Mouse (Mus musculus): ENCODE results near the gene Nudt5.
A peak's percentile ranks its signal among the peaks of the same experiment; 100 is the strongest.
"Not testable (repeated sequence)": the region's sequence is repeated elsewhere in the genome, so short reads cannot be mapped to it uniquely, and the experiment has no call there.

Gene Nudt5

DNA sequence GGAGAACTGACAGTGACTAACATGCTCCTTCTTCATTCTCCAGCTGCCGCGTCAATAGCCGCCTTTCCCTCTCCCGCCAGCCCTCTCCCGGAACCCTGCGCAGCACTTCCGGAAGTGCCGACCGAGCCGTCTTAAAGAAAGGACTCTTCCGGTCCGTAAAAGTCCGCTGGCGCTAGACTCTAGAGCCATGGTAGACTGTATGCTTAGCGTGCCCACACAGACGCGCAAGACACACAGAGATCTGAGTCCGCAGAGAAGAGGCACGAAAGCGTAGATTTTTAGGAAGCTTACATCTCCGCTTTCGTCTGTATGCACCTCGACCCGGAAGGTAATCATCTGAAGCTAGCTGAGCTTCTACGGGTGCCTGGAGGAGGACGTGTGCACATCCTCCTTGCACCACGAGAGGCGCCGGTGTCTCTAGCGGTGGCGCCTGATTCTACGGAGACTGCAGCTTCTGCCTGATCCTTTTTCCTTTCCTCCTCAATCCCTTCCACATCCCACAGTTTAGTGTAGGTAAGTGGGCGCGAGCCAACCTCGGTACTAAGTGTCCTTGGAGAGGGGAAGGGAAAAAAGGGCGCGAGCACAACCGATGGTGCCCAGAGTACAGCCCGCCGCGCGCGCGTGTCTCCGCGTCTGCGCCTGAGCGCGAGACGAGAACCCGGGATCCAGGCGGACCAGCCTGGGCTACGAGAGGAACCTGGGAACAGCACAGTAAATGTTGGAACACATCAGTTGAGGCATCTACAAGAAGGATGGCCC lies at the start of gene Nudt5, which contains the start of gene Cdc123:
Gene Nudt5 (plus strand): TSS at position 147 of the 759 bp plus-strand sequence.
Gene Cdc123 (minus strand): TSS at position 292 of the 759 bp plus-strand sequence.
- DNase-seq (ENCODE audit: low spot score in 2 of 2), result peak; percentile 80

DNA sequence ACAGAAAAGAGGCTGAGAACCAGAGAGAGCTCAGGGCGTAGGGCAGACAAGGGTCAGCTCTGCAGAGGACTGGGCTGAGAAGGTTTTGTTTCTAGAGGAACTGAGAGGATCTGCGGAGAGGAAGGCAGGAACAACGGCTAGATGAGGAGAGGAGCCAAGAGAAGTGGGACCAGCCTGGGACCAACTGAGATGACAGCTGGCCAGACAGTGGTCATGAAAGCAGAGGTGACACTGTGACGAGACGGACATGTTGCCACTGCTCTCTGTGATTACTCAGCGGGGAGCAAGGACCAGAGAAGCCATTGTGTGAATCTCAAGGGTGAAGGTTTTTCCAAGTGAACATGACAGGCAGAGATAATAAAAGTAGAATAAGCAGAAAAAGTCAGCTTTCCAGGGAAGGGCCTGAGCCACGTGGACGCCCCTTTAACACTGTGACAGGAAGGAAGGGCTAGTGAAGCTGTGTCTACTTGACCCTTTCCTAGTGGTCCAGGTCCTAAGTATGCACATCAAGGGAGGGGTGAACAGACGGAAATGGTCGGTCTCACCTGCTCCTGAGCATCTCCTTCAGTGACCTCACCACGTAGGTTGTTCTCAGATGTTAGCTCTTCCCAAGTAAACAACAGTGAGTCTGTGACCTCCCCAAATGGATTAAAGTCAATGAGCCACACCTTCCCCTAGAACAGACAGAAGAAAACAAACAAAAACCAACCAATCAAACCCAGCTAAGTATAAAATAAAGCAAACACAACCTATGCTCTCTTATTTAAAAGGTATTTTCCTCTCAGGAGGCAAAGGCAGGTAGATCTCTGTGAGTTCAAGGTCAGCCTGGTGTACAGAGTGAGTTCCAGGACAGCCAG lies 46.8 kb upstream of the Nudt5 start:
- DNase-seq (ENCODE audit: low spot score in 2 of 2), result no peak

DNA sequence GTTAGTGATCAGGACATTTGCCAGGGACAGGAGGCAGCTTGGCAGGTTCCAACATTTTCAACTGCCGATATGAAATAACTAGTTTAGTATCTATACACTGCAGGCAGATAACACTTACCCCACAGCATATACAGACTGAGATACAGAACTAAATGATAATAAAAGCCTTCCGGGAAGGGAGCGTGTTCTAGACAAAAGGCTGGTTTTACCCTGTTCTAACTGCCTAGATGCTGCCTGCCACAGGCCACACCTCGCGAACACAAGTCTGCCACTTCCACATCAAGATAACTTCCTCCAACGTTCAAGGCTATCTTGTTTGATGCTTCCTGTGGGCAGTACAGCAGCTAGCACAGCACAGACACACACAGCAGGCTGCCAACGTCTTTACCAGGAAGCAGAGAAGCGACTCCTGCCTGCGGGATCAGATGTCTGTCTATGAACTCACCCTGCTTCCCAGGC lies 43.6 kb upstream of the Nudt5 start:
- DNase-seq (ENCODE audit: low spot score in 2 of 2), result no peak

DNA sequence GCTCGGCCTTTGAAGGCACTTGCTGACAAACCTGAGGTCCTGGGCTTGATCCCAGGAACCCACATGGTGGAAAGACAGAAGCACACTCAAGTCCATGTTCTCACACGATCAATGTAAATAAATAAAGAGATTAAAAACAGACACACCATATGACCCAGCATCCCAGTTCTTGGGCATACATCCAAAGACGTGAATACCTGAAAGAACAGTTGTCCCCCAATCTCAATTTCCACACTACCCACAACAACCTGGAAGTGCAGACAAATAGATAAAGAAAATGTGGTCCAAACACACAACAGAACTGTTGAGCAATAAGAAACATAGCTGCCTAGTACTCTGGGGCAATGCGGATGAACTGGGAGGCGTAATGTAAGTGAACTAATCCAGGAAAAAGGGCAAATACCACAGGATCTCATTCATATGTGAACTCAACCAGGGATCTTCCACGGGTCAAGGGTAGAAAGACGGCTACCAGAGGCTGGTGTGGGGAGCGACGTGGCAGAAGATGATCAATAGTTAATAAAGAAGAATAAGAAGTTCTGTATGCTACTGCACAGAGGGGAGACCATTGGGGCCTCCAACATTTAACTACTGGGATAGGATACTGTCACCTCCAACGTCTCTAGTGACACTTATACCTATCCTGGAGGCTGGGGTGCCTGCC lies 42.8 kb upstream of the Nudt5 start:
- DNase-seq (ENCODE audit: low spot score in 2 of 2), result no peak

DNA sequence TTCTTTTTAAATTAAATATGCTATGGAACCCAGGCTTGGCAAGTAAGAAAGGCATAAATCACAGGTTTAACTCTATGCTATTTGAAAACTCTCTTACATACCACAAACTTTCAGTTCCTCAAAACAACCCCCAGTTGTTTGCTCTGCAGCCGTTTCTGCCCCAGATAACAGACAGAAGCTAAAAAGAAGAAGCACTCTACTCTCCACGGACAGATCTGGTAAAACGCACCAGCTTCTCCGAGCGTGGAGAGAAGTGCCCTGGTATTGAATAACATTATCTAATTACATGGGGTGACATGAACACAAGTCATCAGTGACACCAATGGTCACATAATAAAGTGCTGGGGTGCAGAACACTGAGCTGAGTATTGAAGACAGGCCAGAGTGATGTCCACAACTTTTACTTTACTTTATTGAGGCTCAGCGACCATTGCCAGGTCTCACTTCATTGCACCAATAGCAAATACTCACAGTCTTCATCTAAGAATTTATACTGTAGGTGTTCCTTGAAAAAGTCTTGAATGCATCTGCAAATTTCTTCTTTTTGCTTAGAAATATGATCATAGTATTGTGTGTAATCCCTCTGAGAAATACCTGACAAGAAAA lies 40.3 kb upstream of the Nudt5 start:
- no peak for DNase-seq (ENCODE audit: low spot score in 2 of 2)

DNA sequence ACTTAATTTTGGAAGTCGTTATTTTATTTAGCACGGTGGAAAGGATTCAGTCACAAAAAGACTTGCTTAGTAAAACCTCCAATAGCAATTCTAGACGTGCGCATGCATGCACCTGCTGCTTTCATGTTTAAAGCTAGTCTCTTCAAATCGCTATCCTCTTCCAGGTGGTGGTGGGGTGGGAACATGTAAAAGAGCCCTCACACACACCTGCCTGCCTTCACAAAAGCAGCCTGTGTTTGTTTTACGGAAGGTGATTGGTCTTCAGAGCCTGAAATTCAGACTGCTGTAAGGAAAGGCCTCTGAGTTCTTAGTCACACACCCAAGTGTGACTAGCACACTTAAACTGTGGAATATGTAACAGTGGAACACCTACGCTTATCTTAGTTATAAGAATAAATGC lies 39.6 kb upstream of the Nudt5 start:
- no peak for DNase-seq (ENCODE audit: low spot score in 2 of 2)

DNA sequence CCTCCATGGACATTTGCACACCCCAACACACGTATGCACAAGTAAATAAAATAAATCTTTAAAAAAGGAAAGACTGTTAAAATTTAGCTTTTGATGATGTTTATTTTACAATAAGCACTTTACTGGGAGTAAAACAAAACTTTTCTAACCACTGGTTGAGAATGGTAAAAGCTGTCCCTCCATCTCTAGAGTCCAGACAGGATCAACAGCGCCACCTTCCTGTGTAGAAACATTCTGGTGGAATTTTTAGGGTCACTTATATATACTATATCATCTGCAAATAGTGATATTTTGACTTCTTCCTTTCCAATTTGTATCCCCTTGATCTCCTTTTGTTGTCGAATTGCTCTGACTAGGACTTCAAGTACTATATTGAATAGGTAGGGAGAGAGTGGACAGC lies 38.6 kb upstream of the Nudt5 start:
- not testable (repeated sequence) for DNase-seq (ENCODE audit: low spot score in 2 of 2)

DNA sequence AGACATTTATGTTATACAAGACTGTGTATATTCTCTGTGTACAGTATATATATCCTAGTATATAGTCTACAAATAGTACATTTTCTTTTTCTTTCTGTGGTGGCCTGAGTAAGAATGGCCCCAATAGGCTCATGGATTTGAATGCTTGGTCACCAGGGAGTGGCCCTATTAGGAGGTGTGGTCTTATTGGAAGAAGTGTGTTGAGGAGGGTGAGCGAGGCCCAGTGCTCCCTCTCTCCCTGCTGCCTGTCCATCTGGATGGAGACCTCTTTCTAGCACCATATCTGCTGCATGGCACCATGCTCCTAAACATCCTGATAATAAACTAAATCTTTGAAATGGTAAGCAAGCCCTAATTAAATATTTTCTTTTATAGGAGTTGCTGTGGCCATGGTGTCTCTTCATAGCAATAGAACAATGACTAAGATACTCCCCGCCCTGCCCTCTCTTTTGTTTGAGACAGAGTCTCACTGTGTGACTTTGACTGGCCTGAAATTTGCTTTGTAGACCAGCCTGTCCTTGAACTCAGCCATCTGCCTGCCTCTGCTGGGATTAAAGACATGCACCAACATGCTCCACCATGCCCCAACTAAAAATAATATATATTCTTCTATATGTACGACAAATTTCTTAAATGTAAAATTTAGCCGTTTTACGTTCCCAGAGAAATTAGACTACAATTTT lies 34.6 kb upstream of the Nudt5 start:
- DNase-seq (ENCODE audit: low spot score in 2 of 2), result no peak

DNA sequence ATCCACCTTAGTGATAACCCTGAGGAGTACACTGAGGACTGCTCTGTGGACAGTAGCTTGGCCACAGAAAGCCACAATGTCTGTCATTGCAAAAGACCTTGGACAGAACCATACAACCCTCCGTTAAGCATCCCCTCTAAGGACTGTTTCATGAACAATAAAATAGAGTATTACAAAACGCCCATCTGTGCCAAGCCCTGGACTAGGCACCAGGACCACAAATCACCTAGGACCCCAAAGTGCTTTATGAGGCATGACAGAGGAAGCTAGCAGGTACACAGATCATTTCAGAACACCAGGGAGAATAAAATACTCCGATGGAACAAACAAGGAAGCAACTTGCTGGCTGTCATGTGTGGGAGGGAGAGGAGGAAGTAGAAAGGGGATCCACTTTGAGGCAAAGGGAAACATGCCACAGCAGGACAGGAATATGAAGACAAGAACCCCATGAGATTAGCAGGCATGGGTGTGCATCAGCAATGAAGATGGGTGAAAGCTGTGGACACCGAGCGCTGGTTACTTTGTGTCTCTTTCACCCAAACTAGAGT lies 33.5 kb upstream of the Nudt5 start:
- DNase-seq (ENCODE audit: low spot score in 2 of 2), result no peak

DNA sequence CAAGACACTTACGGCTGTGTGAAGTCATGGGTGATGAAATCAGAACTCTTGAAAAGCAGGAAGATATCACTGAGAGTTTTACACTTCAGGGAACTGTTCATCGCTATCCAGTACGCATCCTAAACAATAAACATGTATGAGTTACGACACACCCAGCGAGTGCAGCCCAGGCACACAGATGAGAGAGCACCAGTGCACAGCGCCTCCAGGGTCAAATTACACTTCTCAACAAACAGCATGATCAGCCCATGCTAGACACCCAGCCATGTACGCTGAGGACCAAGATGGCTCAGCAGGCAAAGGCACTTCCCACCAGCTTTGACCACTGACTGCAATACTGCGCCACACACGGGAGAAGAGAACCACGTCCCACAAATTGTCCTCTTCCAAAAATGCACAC lies 23.6 kb upstream of the Nudt5 start:
- DNase-seq (ENCODE audit: low spot score in 2 of 2), result no peak

DNA sequence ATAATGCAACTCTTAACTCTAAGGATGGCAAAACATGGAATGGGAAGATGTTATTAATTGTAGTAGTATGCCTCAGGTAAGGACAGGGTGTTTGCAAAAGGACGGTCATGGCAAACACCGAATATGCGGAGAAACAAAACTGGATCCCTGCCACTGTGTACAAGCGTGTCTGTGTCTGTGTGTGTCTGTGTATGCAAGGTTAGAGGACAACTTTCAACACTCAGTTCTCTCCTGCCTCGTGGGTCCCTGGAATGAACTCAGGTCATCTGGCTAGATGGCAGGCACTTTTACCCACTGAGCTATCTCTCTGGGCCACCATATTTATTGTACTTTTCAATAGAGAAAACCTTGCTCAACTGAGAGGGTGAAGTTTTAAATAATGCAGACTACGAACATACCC lies 22.4 kb upstream of the Nudt5 start:
- DNase-seq (ENCODE audit: low spot score in 2 of 2), result no peak

DNA sequence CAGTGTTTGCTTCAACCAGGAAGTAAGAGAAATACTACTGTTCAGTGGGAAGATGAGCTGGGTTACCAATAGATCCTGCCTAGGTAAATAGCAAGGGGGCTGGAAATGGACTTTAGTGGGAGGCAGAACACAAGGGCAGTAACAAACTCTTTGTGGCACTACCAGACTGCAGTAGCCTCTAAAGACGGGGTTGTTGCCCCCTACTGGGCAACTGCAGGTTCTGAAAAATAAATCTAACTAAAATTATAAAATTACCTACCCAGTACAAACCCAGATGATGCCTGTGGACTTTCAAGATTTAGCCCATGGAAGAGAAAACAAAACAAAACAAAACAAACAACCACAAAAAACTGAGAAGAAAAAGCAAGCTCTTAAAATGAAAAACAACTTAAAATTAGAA lies 20.6 kb upstream of the Nudt5 start:
- no peak for DNase-seq (ENCODE audit: low spot score in 2 of 2)

DNA sequence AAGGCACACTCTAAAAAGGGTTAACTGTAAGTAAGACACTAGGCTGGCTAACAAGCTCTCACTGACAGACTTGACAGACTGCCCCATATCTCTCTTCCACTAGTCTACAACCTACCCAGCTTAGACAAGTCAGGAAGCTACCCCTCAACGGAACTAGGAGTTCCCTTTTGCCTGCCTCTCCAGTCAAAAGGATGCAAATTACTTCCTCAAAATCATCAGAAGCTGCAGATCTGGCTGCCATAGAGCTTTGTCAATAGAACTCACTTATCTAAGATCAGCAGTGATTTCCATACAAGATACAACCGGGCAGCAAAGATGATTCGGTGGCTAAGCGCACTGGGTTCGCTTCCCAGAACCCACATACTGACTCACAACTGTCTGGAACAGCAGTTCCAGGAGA lies 20.1 kb upstream of the Nudt5 start:
- DNase-seq (ENCODE audit: low spot score in 2 of 2), result no peak

DNA sequence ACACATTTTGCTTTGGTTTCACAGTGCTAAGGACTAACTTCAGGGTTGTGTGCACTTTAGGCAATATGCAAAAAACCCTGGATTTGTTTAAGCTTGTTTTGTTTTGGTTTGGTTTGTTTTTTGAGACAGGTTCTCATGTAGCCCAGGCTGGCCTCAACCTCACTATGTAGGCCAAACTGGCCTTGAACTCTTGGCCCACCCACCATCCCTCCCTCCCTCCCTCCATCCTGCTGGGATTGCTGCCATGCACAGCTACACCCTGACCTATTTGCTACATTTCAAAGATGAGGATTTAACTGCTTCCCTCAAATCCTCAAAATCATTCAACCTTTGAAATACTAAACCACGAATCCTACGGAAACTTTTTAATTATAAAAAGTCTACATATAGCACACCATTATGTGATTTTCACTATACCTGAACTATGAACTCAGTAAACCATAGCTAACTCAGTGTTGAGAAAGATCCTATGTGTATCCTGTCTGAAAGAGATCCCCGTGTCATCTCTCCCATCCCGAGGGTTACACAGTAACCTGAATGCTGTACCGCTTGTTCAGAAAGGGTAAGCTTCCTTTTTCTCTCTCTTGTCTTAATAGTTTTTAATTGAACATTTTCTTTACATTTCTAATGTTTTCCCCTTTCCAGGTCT lies 19.4 kb upstream of the Nudt5 start:
- DNase-seq (ENCODE audit: low spot score in 2 of 2), result no peak

DNA sequence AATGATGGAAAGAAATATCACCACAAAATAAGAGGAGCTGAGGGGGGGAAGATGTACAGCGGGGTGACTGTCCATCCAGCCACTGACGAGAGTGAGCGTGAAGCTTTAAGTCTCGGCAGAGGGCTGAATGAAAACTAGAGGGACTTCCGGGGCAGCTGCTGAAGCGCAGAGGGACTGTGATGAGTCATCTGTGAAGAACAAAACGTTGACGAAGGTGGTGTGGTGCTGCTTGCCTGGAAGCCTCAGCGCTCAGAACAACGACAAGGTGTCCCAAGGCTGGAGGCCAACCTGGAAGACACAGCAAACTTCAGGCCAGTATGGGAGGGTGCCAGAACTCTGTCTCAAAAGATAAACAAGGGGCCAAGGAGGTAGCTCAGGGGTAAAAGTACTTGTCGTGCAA lies 4.0 kb upstream of the Nudt5 start:
- DNase-seq (ENCODE audit: low spot score in 2 of 2), result no peak

DNA sequence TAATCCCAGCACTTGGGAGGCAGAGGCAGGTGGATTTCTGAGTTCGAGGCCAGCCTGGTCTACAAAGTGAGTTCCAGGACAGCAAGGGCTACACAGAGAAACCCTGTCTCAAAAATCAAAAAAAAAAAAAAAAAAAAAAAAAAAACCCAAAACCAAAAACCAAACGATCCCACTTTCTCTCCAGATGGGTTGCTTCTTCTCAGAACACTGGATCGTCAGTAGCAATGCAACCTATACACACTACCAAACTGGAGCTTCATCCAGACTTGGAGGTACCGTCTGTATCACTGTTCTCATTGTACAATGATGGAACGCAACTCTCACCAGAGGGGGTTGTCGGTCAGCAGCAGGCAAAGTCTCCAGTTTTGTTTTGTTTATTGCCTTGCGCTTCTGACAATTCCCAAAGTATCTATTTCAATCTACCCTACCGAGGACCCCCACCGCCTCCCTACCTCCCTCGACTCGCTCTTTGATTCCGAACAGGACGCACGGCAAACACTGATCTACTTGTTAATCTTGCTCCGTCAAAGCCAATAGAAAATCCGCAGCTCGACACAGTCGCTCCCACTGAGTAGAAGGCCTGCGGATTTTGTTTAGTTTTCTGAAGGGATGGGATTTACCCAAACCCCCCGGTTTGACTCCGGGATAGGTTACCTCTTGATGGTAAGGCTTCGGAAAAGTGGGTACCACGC lies 492 bp upstream of the Nudt5 start:
- no peak for DNase-seq (ENCODE audit: low spot score in 2 of 2)

DNA sequence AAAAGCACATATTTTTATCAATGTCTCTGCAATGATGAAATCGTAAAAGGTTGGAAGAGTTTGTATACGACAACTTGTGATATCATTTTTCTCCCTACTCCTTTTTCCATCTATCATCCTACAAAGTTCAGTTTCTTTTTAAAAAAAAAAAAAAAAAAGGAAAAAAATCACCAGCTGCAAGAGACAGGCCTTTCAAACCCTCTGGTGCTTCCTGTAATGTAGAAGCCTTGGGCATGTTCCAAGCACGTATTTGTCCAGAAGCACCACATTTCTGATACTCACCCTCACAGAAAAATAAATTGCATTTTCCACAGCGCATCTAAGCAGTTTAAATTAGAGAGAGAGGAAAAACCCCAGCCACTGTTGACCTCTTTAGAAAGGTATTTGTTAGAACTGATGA lies 1.0 kb downstream of the Nudt5 start:
- DNase-seq (ENCODE audit: low spot score in 2 of 2), result no peak

DNA sequence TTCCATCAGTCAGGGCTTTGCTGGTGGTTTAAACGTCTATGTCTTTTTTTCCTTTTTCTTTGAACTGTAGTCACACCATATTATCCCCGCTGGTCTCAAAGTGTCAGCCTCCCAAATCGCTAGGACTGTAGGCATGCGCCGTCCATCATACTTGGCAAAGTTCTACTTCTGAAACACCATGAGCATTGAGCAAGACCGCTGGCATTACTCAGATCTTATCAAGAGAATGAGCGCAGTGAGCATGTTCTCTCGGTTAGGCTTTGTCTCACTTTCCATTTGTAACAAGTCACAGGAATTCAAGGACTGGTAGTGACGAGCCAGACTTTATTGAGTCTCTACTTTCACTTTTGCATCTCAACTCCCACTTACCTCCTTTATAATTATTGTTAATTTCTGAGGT lies 6.3 kb downstream of the Nudt5 start:
- DNase-seq (ENCODE audit: low spot score in 2 of 2), result no peak

DNA sequence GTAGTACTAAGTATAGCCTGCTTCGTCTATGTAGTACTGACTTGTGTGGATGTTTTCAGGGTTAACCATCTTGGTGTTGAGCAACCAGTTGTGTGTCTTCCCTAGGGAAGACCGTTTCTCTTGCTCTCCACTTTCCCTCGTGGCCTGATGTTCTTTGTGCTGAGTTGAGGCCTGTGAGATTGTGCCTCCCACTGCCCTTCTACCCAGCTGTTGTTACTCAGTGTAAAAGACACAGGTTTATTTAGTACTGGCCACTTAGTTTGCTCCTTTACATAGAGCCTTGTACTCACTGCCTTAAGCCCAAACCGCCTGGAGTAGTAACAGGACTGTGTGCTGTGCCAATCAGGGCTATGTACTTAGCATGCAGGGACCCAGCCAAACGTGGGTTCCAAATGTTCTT lies 7.0 kb downstream of the Nudt5 start:
- DNase-seq (ENCODE audit: low spot score in 2 of 2), result no peak

DNA sequence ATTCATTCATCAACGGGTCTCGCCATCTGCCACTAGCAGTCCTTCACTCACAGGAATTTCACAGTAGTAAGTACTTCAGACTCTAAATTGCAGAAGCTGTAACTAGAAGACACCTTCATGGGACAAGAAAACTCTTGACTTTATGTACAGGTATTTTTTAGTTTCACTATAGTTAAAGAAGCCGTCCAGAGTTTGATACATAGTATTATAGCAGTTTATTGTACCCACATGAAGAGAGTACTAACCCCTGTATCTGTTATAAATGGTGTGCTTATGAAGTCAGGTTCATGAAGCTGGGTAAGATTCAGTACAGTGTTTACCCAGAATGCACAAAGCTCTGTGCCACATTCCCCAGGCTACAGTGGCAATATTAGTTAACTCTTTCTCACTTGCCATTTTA lies 18.0 kb downstream of the Nudt5 start, which contains the start of gene Gm13199:
Gene Gm13199 (minus strand): TSS at position 101 of the 400 bp plus-strand sequence.
- no peak for DNase-seq (ENCODE audit: low spot score in 2 of 2)

Data from urinary bladder, adult 18-20 months (tissue).